Mouse (Mus musculus): ENCODE data around the gene Loxl1.

- TF ChIP-seq POLR2A (IDR thresholded peaks at IDR 0.05; ENCODE audit: borderline replicate concordance, extremely low read depth, low read depth, low read length) (no peak), CTCF (IDR thresholded peaks at IDR 0.05; ENCODE audit: insufficient read depth, low read length) (no peak)
Observed at GRCm38 (mm10) chr9:58314682-58315360, 1.8 kb upstream of the Loxl1 start.

Data from lung, adult 2 months (tissue).